Mouse (Mus musculus): ENCODE measurements around the gene Cebpzos. TPM values are rescaled to one million over a fixed set of nuclear protein-coding genes. Genes with fewer than 3 reads are reported as not detected.

Gene Cebpzos
- 10 to 100 TPM; 34.0 to 38.2 TPM for total RNA-seq (2021)
- long read RNA-seq, experiment 1, partial matches to known transcripts: 6 of 10 reads
- long read RNA-seq, experiment 1, other reads (novel, unspliced or antisense): 0 of 10 reads
- long read RNA-seq, experiment 2, transcript Cebpzos-202 (5 exons, 602 nt): minor isoform, 13 of 42 reads
- long read RNA-seq, experiment 2, transcript Cebpzos-201 (5 exons, 753 nt): major isoform, 15 of 42 reads
- long read RNA-seq, experiment 2, partial matches to known transcripts: 10 of 42 reads
- long read RNA-seq, experiment 2, other reads (novel, unspliced or antisense): 4 of 42 reads

- peak; percentile 79 to 83 for DNase-seq (ENCODE audit: low spot score in 2 of 2)
Observed at GRCm38 (mm10) chr17:78916369-78916813, at the start of gene Cebpzos. Cebpzos (plus strand) TSS chr17:78916500.

GRCm38 (mm10) chr17:78873886-78874285 is 42.4 kb upstream of the Cebpzos start:
- DNase-seq (ENCODE audit: low spot score in 2 of 2): no peak

GRCm38 (mm10) chr17:78881878-78882304 is 34.4 kb upstream of the Cebpzos start:
- no peak for DNase-seq (ENCODE audit: low spot score in 2 of 2)

GRCm38 (mm10) chr17:78882401-78883112 is 33.7 kb upstream of the Cebpzos start, which contains the start of gene Eif2ak2:
Eif2ak2 (minus strand) TSS chr17:78882573.
- peak; percentile 79 for DNase-seq (ENCODE audit: low spot score in 2 of 2)

- no peak for DNase-seq (ENCODE audit: low spot score in 2 of 2)
Observed at GRCm38 (mm10) chr17:78883291-78883690, 33.0 kb upstream of the Cebpzos start.

GRCm38 (mm10) chr17:78885286-78886065 is 30.8 kb upstream of the Cebpzos start:
- DNase-seq (ENCODE audit: low spot score in 2 of 2): no peak

- peak in 1 of 2 experiments; percentile 15 for DNase-seq (ENCODE audit: low spot score in 2 of 2)
Observed at GRCm38 (mm10) chr17:78888554-78888953, 27.7 kb upstream of the Cebpzos start.

GRCm38 (mm10) chr17:78889184-78889583 is 27.1 kb upstream of the Cebpzos start:
- DNase-seq (ENCODE audit: low spot score in 2 of 2): no peak

GRCm38 (mm10) chr17:78891020-78891419 is 25.3 kb upstream of the Cebpzos start:
- no peak for DNase-seq (ENCODE audit: low spot score in 2 of 2)

- no peak for DNase-seq (ENCODE audit: low spot score in 2 of 2)
Observed at GRCm38 (mm10) chr17:78894991-78895390, 21.3 kb upstream of the Cebpzos start.

- DNase-seq (ENCODE audit: low spot score in 2 of 2): no peak
Observed at GRCm38 (mm10) chr17:78895394-78895793, 20.9 kb upstream of the Cebpzos start.

GRCm38 (mm10) chr17:78903158-78903557 is 13.1 kb upstream of the Cebpzos start:
- no peak for DNase-seq (ENCODE audit: low spot score in 2 of 2)

GRCm38 (mm10) chr17:78906892-78907291 is 9.4 kb upstream of the Cebpzos start, which contains the start of gene Sult6b1:
Sult6b1 (minus strand) TSS chr17:78906992.
- DNase-seq (ENCODE audit: low spot score in 2 of 2): no peak

GRCm38 (mm10) chr17:78909374-78909773 is 6.9 kb upstream of the Cebpzos start:
- no peak for DNase-seq (ENCODE audit: low spot score in 2 of 2)

GRCm38 (mm10) chr17:78912861-78913281 is 3.4 kb upstream of the Cebpzos start:
- DNase-seq (ENCODE audit: low spot score in 2 of 2): no peak

GRCm38 (mm10) chr17:78913921-78914320 is 2.4 kb upstream of the Cebpzos start:
- DNase-seq (ENCODE audit: low spot score in 2 of 2): no peak

GRCm38 (mm10) chr17:78915772-78916171 is 528 bp upstream of the Cebpzos start:
- DNase-seq (ENCODE audit: low spot score in 2 of 2): no peak

- DNase-seq (ENCODE audit: low spot score in 2 of 2): no peak
Observed at GRCm38 (mm10) chr17:78916899-78917298, 599 bp downstream of the Cebpzos start.

- no peak for DNase-seq (ENCODE audit: low spot score in 2 of 2)
Observed at GRCm38 (mm10) chr17:78917696-78918095, 1.4 kb downstream of the Cebpzos start.

GRCm38 (mm10) chr17:78935857-78936256 is 19.6 kb downstream of the Cebpzos start:
- no peak for DNase-seq (ENCODE audit: low spot score in 2 of 2)

All from adrenal gland, adult 18-20 months (tissue).